Mouse (Mus musculus): ENCODE data around the gene Myh9.

GRCm38 (mm10) chr15:77813639-77814375, 28.2 kb downstream of the Myh9 start:
- TF ChIP-seq CTCF (IDR thresholded peaks at IDR 0.05; ENCODE audit: low read depth) (peak; percentile 46), EP300 (IDR thresholded peaks at IDR 0.05; ENCODE audit: low read depth) (no peak)

Measured in heart, postnatal 0 days (tissue).